Mouse (Mus musculus) CD4-positive, CD25-positive, alpha-beta regulatory T cell, adult 2 months (primary cell): ENCODE results near the gene Ap5s1.

Experiments
- DNase-seq: peaks from one replicate; pipeline ENCODE4 v3.0.0-alpha.2; 2012; ENCODE audit warnings: low read depth, low spot score

Ap5s1 gene

GRCm38 (mm10) chr2:131261481-131262212 is 54.8 kb downstream of the Ap5s1 start:
- DNase-seq = no peak

- peak; percentile 98 for DNase-seq
These were observed 55.4 kb downstream of the Ap5s1 start, which contains the start of gene Pank2 for GRCm38 (mm10) chr2:131262213-131262672. TSS of gene Pank2 (plus strand) at chr2:131262495.
